Mouse (Mus musculus): ENCODE data around the gene Rtn2. TPM values are rescaled to one million over a fixed set of nuclear protein-coding genes. Genes with fewer than 3 reads are reported as not detected.

Rtn2 gene
- polyA plus RNA-seq, 1 experiment from 2014 or later = 102 TPM

DNA sequence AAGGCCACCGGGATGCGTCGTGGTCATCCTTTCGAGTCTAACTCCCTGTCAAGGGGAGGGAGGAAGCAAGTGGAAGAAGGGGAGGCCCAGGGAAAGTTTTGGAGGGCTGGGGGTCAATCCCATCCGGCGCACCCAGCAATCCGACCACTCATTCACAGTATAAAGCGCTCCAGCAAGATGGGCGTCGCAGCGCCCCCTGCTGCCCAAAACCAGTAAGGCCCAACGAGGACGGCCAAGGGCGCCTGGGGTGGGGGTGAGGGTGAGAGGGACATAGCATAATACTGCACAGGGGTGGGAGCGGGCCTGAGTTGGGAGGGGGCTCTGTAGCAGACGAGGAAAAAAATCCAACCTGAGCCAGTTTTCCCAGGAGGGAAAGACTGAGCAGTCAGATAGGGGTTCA is 21.3 kb downstream of the Rtn2 start:
- ATAC-seq = no peak
- H3K36me3 ChIP-seq = no peaks in the 10 kb centered on the region
- peaks cover 61% of the 10 kb centered on the region for H3K27me3 ChIP-seq

DNA sequence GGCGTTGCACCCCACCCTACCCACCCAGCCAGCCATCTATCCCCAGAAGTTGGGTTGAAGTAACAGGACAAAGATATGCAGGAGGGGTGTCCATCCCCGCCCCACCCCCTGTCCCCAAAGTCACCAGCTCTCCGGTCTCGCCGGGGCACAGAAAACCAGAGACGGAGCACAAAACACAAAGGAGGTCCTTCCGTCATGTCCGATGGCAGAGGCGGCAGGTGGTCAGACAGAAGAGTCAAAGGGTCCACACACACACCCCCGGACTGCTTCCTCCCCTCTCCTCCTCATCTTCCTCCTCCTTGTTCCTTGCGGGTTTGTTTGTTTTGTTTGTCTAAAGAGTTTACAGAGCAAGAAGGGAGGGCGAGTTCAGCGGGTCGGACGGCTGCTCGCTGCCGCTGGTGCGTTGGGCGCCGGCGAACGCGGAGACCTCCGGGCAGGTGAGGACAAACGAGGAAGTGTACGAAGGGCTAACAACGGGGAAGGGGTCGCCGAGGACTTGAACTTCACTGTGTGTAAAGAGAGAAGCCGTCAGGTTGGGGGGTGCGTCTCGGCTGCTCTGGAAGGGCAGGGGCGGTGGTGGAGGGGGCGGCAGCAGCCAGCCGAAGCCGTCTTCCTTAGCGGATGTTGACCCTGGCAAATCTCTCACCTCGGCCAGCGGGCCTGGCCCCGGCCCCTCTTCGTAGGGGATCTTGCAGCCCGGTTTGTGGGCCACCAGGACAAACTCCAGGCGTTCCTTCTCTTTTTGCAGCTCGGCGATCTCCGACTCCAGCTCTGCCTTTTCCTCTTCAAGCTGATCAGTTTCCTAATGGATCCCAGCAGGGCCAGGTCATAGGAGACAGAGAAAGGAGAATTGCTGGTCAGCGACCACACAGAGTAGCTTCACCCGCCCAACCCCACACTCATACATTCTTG is 22.3 kb downstream of the Rtn2 start:
- Histone ChIP-seq H3K36me3 (no peaks in the 10 kb centered on the region), H3K27me3 (peaks cover 68% of the 10 kb centered on the region), H3K9me3 (no peaks in the 10 kb centered on the region), H3K4me1 (replicated peaks) (peaks cover 54% of the 10 kb centered on the region), H3K27ac (no peak overlapping the region), H3K4me2 (replicated peaks) (peak overlapping the region; percentile 54), H3K9ac (replicated peaks) (peak overlapping the region; percentile 56), H3K4me3 (replicated peaks) (peak overlapping the region; percentile 32)
- ATAC-seq = no peak
- under 1% methylated on average over 47 of the region's 48 CpGs for WGBS

More for the DNA sequence above, 21.3 kb downstream of the Rtn2 start:
- Histone ChIP-seq H3K27ac (no peak overlapping the region), H3K9ac (replicated peaks) (0 out of 2 replicates have a peak overlapping the region, but pooled peaks have one; percentile 41), H3K4me1 (replicated peaks) (peaks cover 44% of the 10 kb centered on the region), H3K4me2 (replicated peaks) (peak overlapping the region; percentile 54), H3K4me3 (replicated peaks) (peak overlapping the region; percentile 32), H3K9me3 (no peaks in the 10 kb centered on the region)
- WGBS = 1% methylated on average over 16 of the region's 16 CpGs

DNA sequence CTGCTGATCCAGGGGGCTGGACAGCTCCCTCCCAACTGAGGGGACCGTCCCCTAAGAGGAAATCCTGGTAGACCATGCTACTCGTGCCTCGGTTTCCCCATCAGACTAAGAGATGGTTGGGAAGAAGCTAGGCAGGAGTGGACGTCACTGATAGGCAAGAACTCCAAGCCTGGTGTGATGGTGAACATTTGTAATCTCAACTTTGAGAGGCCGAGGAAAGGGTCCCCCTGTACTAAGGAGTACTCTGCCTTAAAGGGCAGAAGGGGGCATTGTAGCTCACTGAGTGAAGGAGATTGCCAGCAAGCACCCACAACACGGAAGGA is 22.9 kb downstream of the Rtn2 start:
- no peak for ATAC-seq
- Histone ChIP-seq H3K27ac (no peak overlapping the region), H3K4me2 (replicated peaks) (peak overlapping the region; percentile 54), H3K4me3 (replicated peaks) (peak overlapping the region; percentile 32), H3K9ac (replicated peaks) (no peak overlapping the region; the same call in 1 of the 2 replicates), H3K4me1 (replicated peaks) (peaks cover 54% of the 10 kb centered on the region), H3K36me3 (no peaks in the 10 kb centered on the region), H3K9me3 (no peaks in the 10 kb centered on the region), H3K27me3 (peaks cover 68% of the 10 kb centered on the region)
- WGBS = 15% methylated on average over 6 of the region's 6 CpGs

DNA sequence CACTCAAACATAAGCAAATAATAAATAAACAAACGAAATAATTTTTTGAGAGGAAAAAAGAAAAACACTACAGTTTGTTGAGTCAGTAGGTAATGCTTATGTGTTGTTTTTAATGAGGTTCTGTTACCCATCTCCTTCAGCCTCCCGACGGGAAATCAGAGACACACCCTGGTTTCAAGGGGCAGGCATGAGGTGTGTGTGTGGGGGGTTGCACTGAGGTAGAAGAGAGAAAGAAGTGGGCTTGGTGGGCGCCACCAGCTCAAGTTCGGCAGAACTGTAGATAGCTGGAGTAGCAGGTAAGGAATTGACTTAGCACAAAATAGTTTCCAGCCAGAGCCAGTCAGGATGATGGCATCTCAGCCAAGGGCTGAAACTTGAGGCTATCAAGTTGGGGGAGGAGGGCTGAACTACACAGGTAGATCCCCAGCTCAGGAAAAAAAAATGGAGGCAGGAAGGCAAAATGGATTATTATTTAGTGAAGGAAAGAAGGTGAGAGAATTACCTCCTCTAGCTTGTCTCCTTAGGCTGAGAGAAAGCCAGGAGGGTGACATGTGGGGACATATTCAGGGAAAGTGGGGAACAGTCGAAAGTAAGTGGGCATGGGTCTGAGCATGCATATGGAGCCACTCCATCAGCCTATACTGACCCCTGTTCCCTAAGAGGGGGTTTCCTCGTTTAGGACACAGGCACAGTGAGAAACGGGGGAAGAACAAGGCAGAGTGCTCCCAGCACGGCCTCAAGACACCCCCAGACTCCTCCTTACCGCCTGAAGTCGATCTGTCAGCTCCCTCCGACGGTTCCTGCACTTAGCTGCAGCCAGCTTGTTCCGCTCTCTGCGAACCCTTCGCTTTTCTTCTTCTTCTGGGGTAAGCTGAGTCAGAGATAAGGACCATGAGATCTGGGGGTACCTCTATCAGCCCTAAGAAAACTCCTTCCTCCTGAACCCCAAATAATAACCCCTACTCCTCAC is 23.7 kb downstream of the Rtn2 start:
- no peaks in the 10 kb centered on the region for H3K36me3 ChIP-seq
- no peak for ATAC-seq
- H3K4me3 ChIP-seq (replicated peaks) = no peak overlapping the region
- H3K4me1 ChIP-seq (replicated peaks) = peaks cover 55% of the 10 kb centered on the region
- H3K27me3 ChIP-seq = peaks cover 68% of the 10 kb centered on the region
- no peak overlapping the region for H3K4me2 ChIP-seq (replicated peaks)
- H3K9me3 ChIP-seq = no peaks in the 10 kb centered on the region
- no peak overlapping the region for H3K9ac ChIP-seq (replicated peaks)
- H3K27ac ChIP-seq = no peak overlapping the region
- 52% methylated on average over 16 of the region's 16 CpGs for WGBS

DNA sequence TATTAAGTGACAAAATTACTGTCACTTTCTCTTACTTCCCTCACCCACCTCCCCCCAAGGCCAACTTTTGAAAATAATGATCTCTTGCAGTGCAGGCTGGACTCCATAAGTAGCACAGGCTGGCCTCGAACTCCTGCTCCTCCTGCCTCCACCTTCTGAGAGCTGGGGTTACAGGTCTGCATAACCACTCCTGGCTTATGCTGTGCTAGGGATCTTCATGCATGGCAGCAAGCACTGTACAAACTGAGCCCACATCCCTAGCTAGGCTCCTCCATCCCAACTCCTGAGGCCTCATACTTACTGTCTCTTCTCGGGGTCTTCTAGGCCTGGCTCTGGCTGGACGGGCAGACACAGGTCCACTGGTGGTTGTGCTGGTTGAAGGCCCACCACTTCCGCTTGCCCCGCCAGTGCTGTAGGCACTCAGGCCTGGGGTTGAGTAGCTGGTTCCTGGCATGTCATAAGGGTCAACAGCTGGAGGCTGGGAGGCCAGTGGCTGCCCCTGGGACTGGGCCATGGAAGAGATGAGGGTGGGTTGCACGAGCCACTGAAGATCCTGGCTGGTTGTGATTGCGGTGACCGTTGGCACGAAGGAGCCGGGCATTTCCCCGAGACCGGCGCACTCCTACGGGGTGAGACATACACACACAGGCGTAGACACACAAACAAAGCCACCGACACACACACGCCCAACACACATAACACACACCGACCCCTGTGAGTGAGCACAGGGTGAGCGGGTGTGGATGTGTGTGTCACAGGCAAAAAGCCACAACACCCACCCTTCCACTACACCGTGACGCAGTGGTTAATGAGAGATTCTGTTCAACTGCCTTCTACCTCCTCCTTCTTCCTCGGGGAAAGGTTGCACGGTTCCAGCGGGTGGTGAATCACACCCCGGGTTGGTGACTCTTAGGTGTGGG is 24.7 kb downstream of the Rtn2 start:
- no peak overlapping the region for H3K27ac ChIP-seq
- H3K36me3 ChIP-seq = no peaks in the 10 kb centered on the region
- peaks cover 47% of the 10 kb centered on the region for H3K4me1 ChIP-seq (replicated peaks)
- no peak for ATAC-seq
- H3K4me3 ChIP-seq (replicated peaks) = peak overlapping the region; percentile 49; the same call in 1 of the 2 replicates
- H3K9me3 ChIP-seq = no peaks in the 10 kb centered on the region
- H3K27me3 ChIP-seq = peaks cover 70% of the 10 kb centered on the region
- 73% methylated on average over 23 of the region's 25 CpGs for WGBS
- H3K9ac ChIP-seq (replicated peaks) = no peak overlapping the region; the same call in 1 of the 2 replicates
- H3K4me2 ChIP-seq (replicated peaks) = peak overlapping the region; percentile 81; the same call in 1 of the 2 replicates

DNA sequence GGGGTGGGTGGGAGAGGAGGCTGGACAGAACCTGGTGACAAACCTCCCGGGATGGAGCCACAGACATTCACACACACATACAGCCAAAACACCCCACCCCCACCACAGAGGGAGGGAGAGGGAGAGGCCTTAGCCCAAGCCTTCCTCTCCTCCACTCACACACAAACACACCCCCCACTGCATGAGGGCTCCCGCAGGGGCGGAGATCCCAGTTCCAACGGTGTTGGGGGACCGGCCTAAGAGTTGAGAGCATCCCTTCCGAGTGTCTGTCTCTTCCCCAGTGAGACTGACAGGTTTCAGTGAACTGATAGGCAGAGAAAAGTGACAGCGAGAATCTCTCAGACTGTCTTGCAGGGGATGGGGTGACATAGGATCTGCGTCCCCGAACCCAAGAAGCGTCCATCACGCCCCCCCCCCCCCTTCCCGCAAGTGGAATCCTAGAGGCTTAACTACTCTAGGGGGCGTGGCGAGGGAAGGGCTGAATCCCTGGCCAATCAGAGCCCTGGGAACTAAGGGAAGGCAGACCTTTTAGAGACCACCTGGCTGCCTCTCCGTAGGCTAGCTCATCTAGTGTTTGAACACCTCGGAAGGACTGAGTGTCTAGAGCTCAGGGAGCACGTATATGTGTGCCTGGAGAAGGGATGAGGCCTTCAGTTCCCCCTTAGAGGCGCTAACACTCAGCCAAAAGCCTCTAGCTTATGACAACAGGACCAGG is 25.5 kb downstream of the Rtn2 start:
- peaks cover 43% of the 10 kb centered on the region for H3K4me1 ChIP-seq (replicated peaks)
- H3K27me3 ChIP-seq = peaks cover 68% of the 10 kb centered on the region
- H3K4me3 ChIP-seq (replicated peaks) = peak overlapping the region; percentile 49
- H3K9ac ChIP-seq (replicated peaks) = peak overlapping the region; percentile 36
- ATAC-seq = peak; percentile 65
- H3K9me3 ChIP-seq = no peaks in the 10 kb centered on the region
- peak overlapping the region; percentile 49; the same call in 1 of the 2 replicates for H3K27ac ChIP-seq
- H3K4me2 ChIP-seq (replicated peaks) = peak overlapping the region; percentile 81
- H3K36me3 ChIP-seq = no peaks in the 10 kb centered on the region
- WGBS = under 1% methylated on average over 17 of the region's 18 CpGs

DNA sequence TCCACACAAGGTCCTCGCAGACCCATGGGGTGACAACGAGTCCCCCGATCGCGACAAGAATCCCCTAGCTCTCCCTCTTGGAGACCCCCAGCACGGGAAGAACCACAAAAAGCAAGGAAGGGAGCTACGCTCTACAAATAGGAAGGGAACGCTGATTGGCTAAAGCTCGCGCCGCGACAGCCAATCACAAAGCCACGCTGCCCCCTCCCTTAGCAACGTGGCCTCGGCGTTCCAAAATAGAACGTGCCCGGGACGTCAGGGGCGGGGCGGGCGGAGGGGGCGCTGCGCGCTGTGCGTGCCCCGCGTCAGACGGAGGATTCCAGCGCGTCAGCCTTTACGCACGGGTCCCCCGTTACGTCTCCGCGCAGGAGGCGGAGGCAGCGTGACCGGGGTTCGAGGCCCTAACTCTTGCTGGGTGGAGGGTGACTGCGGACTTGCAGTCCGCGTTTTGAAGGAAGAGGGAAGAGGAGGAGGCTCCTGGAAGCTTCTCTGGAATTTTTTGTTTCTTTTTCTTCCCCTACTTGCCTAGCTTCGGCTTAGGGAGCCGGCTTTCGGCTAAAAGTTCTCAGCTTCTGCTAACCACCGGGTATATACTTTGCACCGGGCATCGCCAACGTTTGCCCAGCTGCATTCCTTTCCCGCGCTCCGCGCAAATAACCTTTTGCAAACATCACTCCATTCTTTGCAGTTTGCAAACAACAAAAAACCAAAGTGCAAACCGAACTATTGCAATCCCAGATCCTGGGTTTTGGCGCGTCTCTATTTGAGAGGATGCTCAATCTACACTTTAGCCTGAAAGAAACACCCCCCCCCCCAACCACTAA is 26.2 kb downstream of the Rtn2 start:
- no peaks in the 10 kb centered on the region for H3K9me3 ChIP-seq
- peaks cover 39% of the 10 kb centered on the region for H3K4me1 ChIP-seq (replicated peaks)
- ATAC-seq = peak; percentile 82
- H3K4me3 ChIP-seq (replicated peaks) = peak overlapping the region; percentile 49
- under 1% methylated on average over 58 of the region's 58 CpGs for WGBS
- H3K27me3 ChIP-seq = peaks cover 66% of the 10 kb centered on the region
- no peaks in the 10 kb centered on the region for H3K36me3 ChIP-seq
- H3K9ac ChIP-seq (replicated peaks) = peak overlapping the region; percentile 60
- H3K27ac ChIP-seq = peak overlapping the region; percentile 49
- H3K4me2 ChIP-seq (replicated peaks) = peak overlapping the region; percentile 81

DNA sequence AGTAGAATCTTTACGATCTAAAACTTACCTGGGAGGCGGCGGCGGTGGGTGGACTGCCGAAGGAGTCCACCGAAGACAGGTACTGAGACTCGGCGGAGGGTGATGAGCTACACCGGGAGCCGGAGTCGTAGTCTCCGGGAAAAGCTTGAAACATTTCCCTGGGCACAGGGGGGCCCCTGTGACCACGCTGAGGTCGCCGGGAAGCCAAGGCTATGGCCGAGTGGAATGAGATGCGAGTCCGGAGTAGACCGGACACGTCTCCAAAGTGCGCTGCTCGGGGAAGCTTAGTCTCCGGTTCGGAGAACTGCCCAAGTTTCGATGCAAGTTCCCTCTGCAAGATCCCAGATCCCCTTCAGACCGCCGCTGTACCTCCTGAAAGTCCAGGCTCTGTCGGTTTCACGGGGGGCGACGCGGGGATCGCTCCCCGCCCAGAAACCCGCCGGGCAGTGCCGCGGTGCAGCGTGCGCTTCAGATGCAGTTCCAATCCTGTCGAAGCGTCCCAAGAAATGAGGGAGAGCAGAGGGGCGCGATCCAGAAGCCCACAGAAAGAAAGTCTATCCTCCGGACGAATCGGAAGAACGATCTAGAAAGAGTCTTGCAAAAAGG is 27.0 kb downstream of the Rtn2 start:
- peaks cover 32% of the 10 kb centered on the region for H3K4me1 ChIP-seq (replicated peaks)
- no peak overlapping the region for H3K27ac ChIP-seq
- H3K4me2 ChIP-seq (replicated peaks) = peak overlapping the region; percentile 81
- peak overlapping the region; percentile 60 for H3K9ac ChIP-seq (replicated peaks)
- H3K27me3 ChIP-seq = peaks cover 65% of the 10 kb centered on the region
- no peak for ATAC-seq
- WGBS = 2% methylated on average over 48 of the region's 48 CpGs
- no peaks in the 10 kb centered on the region for H3K36me3 ChIP-seq
- no peaks in the 10 kb centered on the region for H3K9me3 ChIP-seq
- H3K4me3 ChIP-seq (replicated peaks) = peak overlapping the region; percentile 49

DNA sequence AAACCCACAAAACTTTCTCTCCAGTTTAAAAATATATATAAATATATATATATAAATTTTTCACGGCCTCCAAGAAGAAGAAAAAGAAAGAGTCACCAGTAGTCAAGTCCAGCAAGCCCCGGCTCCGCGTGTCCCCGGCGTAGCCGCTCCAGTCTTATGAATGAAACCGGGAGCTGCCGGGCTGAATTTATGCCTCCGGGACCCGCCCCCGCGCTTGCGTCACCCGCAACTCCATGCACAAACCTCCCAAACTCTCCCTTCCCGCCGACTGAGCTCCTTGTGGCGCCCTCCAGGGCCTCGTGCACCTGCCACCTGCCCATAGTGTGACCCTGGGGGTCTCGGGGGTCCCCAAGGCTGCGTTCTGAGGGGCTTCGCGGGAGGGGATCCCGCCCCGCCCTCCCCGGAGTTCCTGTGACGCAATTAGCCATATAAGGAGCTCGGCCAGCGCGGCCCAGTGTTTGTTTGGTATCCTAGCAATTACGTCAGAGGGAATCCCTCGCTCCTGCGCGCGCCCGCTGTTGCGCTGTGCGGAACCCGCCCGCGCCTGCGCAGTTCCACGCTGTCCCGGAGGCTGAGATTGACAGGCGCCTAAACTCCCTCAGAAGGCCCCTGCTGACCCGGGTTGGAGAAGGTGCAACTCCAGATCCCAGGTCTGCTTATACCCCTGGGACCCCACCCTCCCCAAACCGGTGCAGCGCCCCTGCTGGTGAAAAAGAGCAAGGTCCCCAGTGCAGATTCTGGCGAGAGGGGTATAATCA is 27.6 kb downstream of the Rtn2 start, which contains the start of gene Fosb:
Fosb (minus strand) TSS at position 168 of the 758 bp plus-strand sequence.
- Histone ChIP-seq H3K4me1 (replicated peaks) (peaks cover 25% of the 10 kb centered on the region), H3K9ac (replicated peaks) (peak within 1 kb of the TSS; percentile 60), H3K36me3 (no peaks in the 10 kb centered on the region), H3K27me3 (peaks cover 61% of the 10 kb centered on the region), H3K4me2 (replicated peaks) (peak within 1 kb of the TSS; percentile 81), H3K27ac (peak within 1 kb of the TSS; percentile 20; the same call in 1 of the 2 replicates), H3K4me3 (replicated peaks) (peak within 1 kb of the TSS; percentile 49), H3K9me3 (no peaks in the 10 kb centered on the region)
- peak; percentile 88 for ATAC-seq
- under 1% methylated on average over 49 of the region's 49 CpGs for WGBS

All from midbrain, embryonic 13.5 days (tissue).